Mouse (Mus musculus): Measurements from ENCODE around the gene Pmfbp1. TPM values are rescaled to one million over a fixed set of nuclear protein-coding genes. Genes with fewer than 3 reads are reported as not detected.

Gene Pmfbp1
- total RNA-seq, 1 experiment: not detected

DNA sequence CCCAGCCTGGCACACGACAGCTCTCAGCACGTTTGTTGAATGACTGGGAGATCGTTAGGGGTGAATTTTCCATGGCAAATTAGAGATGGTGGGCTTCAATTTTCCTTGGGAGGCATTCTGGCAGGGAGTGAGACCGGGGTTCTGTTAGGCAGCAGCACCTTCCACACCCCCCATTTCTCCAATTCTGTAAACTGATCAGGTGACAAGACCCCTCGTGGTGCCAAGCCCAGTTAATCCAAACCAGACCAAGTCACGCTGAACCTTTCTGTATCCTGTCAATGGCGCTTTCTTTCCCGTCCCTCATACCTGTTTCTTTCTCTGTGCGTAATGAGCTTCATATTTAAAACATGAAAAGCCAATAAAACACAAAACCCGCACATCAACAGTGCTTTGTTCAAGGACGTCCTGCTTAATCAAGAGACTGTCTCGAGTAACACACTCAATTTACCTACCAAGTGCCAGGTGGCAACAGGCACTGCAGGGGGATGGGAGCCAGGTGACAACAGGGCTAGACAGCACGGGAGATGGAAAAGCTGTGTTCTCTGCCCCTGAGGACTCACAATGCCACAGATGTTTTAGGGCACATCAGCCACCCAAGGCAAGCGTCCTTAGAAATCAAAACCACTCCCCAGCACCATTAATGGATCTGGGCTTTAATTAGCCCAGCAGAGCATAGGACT, 19.2 kb upstream of the Pmfbp1 start:
- Histone ChIP-seq H3K4me1 (ENCODE audit: control insufficient read depth in 2 of 2, insufficient read depth in 2 of 2, low read length in 2 of 2, poor library complexity in 1 of 2) (peaks cover 0 to 6% of the 10 kb centered on the region in 2 experiments; a peak in 2 of 4 replicates), H3K9ac (ENCODE audit: insufficient read depth, low read depth, low read length, poor library complexity, severe bottlenecking) (no peak overlapping the region), H3K27ac (ENCODE audit: insufficient read depth, low read depth, low read length, poor library complexity, severe bottlenecking) (no peak overlapping the region), H3K9me3 (ENCODE audit: control insufficient read depth, insufficient read depth, low read depth, low read length) (no peaks in the 10 kb centered on the region), H3K4me3 (ENCODE audit: insufficient read depth in 1 of 2, low read depth in 1 of 2, low read length in 2 of 2, poor library complexity in 1 of 2, severe bottlenecking in 1 of 2) (no peak overlapping the region), H3K36me3 (ENCODE audit: control insufficient read depth, insufficient read depth, low read length, poor library complexity, severe bottlenecking) (no peaks in the 10 kb centered on the region)
- in situ Hi-C loops (cut with MboI; ENCODE audit: low sequenced_read_pairs in 2 of 2, unreplicated experiment in 2 of 2): no loop called here
- TF ChIP-seq ZC3H11A (IDR thresholded peaks at IDR 0.05; ENCODE audit: borderline replicate concordance, low read depth, low read length): no peak
- TF ChIP-seq MAFK (IDR thresholded peaks at IDR 0.05; ENCODE audit: insufficient read depth, low read depth, low read length): no peak
- no peak for DNase-seq (ENCODE audit: low read depth, low spot score)

DNA sequence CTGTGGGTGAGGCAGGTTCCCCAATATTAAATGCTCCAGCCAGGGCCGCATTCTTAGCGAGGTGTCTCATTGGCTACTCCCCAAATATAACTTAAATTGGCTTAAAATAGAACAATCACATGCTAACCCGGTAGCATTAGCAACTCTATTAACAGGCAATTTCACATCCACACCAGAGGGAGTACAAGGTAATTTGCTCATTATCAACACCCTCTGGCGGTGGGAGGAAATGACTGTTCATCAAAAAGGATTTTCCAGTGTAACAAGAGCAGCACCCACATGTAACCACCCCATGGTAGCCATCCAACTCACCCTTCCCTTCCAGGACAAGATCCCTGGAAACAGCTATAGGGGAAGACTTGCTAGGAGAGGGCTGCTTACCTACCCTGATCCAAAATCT, 18.4 kb upstream of the Pmfbp1 start:
- in situ Hi-C loops (cut with MboI; ENCODE audit: low sequenced_read_pairs in 2 of 2, unreplicated experiment in 2 of 2): no loop called here
- Histone ChIP-seq H3K4me3 (ENCODE audit: insufficient read depth in 1 of 2, low read depth in 1 of 2, low read length in 2 of 2, poor library complexity in 1 of 2, severe bottlenecking in 1 of 2) (no peak overlapping the region), H3K36me3 (ENCODE audit: control insufficient read depth, insufficient read depth, low read length, poor library complexity, severe bottlenecking) (no peaks in the 10 kb centered on the region), H3K9ac (ENCODE audit: insufficient read depth, low read depth, low read length, poor library complexity, severe bottlenecking) (no peak overlapping the region), H3K9me3 (ENCODE audit: control insufficient read depth, insufficient read depth, low read depth, low read length) (no peaks in the 10 kb centered on the region), H3K4me1 (ENCODE audit: control insufficient read depth in 2 of 2, insufficient read depth in 2 of 2, low read length in 2 of 2, poor library complexity in 1 of 2) (peaks cover 0 to 8% of the 10 kb centered on the region in 2 experiments; a peak in 2 of 4 replicates), H3K27ac (ENCODE audit: insufficient read depth, low read depth, low read length, poor library complexity, severe bottlenecking) (no peak overlapping the region)
- TF ChIP-seq ZNF384 (IDR thresholded peaks at IDR 0.05; ENCODE audit: low read depth, low read length): no peak
- TF ChIP-seq HCFC1 (IDR thresholded peaks at IDR 0.05; ENCODE audit: borderline replicate concordance, insufficient read depth, low read length): no peak
- TF ChIP-seq ZC3H11A (IDR thresholded peaks at IDR 0.05; ENCODE audit: borderline replicate concordance, low read depth, low read length): no peak
- no peak for TF ChIP-seq CHD2 (IDR thresholded peaks at IDR 0.05; ENCODE audit: low read depth, low read length)
- no peak for DNase-seq (ENCODE audit: low read depth, low spot score)

DNA sequence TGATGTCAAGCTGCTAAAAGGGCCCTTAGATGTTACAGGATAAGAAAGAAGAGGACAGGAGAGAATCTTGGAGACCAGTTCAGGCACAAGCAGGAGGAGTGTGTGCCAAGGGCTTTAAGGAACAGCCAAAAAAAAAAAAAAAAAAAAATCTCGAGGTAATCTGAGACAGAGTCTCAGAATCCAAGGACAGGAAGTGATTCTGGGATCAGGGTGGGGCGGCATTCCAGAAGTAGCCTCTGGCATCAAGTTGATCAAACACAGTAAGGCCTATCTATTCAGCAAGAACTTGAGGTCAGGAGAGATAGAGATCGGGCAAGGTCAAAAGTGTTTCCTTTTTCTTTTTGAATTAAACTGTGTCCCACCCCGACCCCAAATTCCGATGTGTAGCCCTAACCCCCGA, 15.2 kb upstream of the Pmfbp1 start:
- Histone ChIP-seq H3K27ac (ENCODE audit: insufficient read depth, low read depth, low read length, poor library complexity, severe bottlenecking) (no peak overlapping the region; the same call in 1 of the 2 replicates), H3K4me1 (ENCODE audit: control insufficient read depth in 2 of 2, insufficient read depth in 2 of 2, low read length in 2 of 2, poor library complexity in 1 of 2) (peaks cover 0 to 8% of the 10 kb centered on the region in 2 experiments; a peak in 2 of 4 replicates), H3K4me3 (ENCODE audit: insufficient read depth in 1 of 2, low read depth in 1 of 2, low read length in 2 of 2, poor library complexity in 1 of 2, severe bottlenecking in 1 of 2) (no peak overlapping the region), H3K9ac (ENCODE audit: insufficient read depth, low read depth, low read length, poor library complexity, severe bottlenecking) (no peak overlapping the region), H3K36me3 (ENCODE audit: control insufficient read depth, insufficient read depth, low read length, poor library complexity, severe bottlenecking) (no peaks in the 10 kb centered on the region), H3K9me3 (ENCODE audit: control insufficient read depth, insufficient read depth, low read depth, low read length) (no peaks in the 10 kb centered on the region)
- DNase-seq (ENCODE audit: low read depth, low spot score): no peak
- in situ Hi-C loops (cut with MboI; ENCODE audit: low sequenced_read_pairs in 2 of 2, unreplicated experiment in 2 of 2): no loop called here
- peak; percentile 96 for TF ChIP-seq ZNF384 (IDR thresholded peaks at IDR 0.05; ENCODE audit: low read depth, low read length)
- no peak for TF ChIP-seq ZC3H11A (IDR thresholded peaks at IDR 0.05; ENCODE audit: borderline replicate concordance, low read depth, low read length)

DNA sequence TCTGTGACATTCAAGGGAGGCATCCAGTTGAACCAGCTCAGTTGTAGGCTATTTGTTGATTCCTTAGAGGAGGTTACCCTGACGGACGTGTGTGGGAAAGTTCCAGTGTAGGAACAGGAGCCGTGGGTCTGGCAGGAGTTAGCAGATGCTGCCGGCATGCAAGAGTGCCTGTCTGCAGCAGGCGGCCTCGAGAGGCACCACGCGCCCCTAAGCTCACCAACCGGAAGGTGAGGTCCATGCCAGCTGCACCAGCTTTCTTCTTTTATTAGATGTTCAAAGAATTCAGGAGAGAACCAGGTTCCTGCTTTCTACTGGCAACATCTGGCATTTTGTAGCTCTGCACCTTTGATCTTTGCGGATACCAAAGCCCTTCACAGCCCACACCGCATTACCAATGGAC, 9.1 kb upstream of the Pmfbp1 start:
- Histone ChIP-seq H3K4me3 (ENCODE audit: insufficient read depth in 1 of 2, low read depth in 1 of 2, low read length in 2 of 2, poor library complexity in 1 of 2, severe bottlenecking in 1 of 2) (no peak overlapping the region), H3K4me1 (ENCODE audit: control insufficient read depth in 2 of 2, insufficient read depth in 2 of 2, low read length in 2 of 2, poor library complexity in 1 of 2) (peaks cover 0 to 5% of the 10 kb centered on the region in 2 experiments; a peak in 2 of 4 replicates), H3K9me3 (ENCODE audit: control insufficient read depth, insufficient read depth, low read depth, low read length) (no peaks in the 10 kb centered on the region), H3K27ac (ENCODE audit: insufficient read depth, low read depth, low read length, poor library complexity, severe bottlenecking) (no peak overlapping the region), H3K36me3 (ENCODE audit: control insufficient read depth, insufficient read depth, low read length, poor library complexity, severe bottlenecking) (no peaks in the 10 kb centered on the region), H3K9ac (ENCODE audit: insufficient read depth, low read depth, low read length, poor library complexity, severe bottlenecking) (peak overlapping the region; percentile 37; the same call in 1 of the 2 replicates)
- no peak for TF ChIP-seq HCFC1 (IDR thresholded peaks at IDR 0.05; ENCODE audit: borderline replicate concordance, insufficient read depth, low read length)
- no peak for TF ChIP-seq ZC3H11A (IDR thresholded peaks at IDR 0.05; ENCODE audit: borderline replicate concordance, low read depth, low read length)
- no peak for TF ChIP-seq CHD2 (IDR thresholded peaks at IDR 0.05; ENCODE audit: low read depth, low read length)
- TF ChIP-seq MAFK (IDR thresholded peaks at IDR 0.05; ENCODE audit: insufficient read depth, low read depth, low read length): no peak
- no peak for TF ChIP-seq ZNF384 (IDR thresholded peaks at IDR 0.05; ENCODE audit: low read depth, low read length)
- DNase-seq (ENCODE audit: low read depth, low spot score): no peak
- in situ Hi-C loops (cut with MboI; ENCODE audit: low sequenced_read_pairs in 2 of 2, unreplicated experiment in 2 of 2): no loop called here

DNA sequence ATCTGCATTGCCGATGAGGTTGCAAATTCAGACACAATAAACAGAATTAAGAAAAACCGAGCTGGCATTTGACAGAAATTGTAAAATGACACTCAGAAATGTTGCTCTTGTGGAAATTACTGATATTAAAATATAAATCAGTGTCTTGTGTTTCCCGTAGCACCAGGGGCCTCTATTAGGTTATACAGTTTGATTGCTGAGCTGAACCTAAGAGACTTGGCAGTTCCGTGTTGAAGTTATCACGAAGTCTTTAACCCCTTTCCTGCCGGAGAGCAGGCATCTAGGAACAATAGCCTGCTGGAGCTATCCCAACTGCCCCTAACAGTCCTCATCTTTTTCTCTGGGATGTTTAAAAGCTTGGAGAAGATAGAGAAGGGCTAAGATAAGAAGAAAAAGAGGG, 8.3 kb upstream of the Pmfbp1 start:
- Histone ChIP-seq H3K4me3 (ENCODE audit: insufficient read depth in 1 of 2, low read depth in 1 of 2, low read length in 2 of 2, poor library complexity in 1 of 2, severe bottlenecking in 1 of 2) (no peak overlapping the region), H3K27ac (ENCODE audit: insufficient read depth, low read depth, low read length, poor library complexity, severe bottlenecking) (no peak overlapping the region), H3K9ac (ENCODE audit: insufficient read depth, low read depth, low read length, poor library complexity, severe bottlenecking) (no peak overlapping the region), H3K36me3 (ENCODE audit: control insufficient read depth, insufficient read depth, low read length, poor library complexity, severe bottlenecking) (no peaks in the 10 kb centered on the region), H3K4me1 (ENCODE audit: control insufficient read depth in 2 of 2, insufficient read depth in 2 of 2, low read length in 2 of 2, poor library complexity in 1 of 2) (peaks cover 0 to 4% of the 10 kb centered on the region in 2 experiments; a peak in 1 of 4 replicates), H3K9me3 (ENCODE audit: control insufficient read depth, insufficient read depth, low read depth, low read length) (no peaks in the 10 kb centered on the region)
- TF ChIP-seq CHD2 (IDR thresholded peaks at IDR 0.05; ENCODE audit: low read depth, low read length) (no peak), ZNF384 (IDR thresholded peaks at IDR 0.05; ENCODE audit: low read depth, low read length) (no peak), MAFK (IDR thresholded peaks at IDR 0.05; ENCODE audit: insufficient read depth, low read depth, low read length) (no peak), ZC3H11A (IDR thresholded peaks at IDR 0.05; ENCODE audit: borderline replicate concordance, low read depth, low read length) (no peak), HCFC1 (IDR thresholded peaks at IDR 0.05; ENCODE audit: borderline replicate concordance, insufficient read depth, low read length) (no peak)
- in situ Hi-C loops (cut with MboI; ENCODE audit: low sequenced_read_pairs in 2 of 2, unreplicated experiment in 2 of 2): no loop called here
- no peak for DNase-seq (ENCODE audit: low read depth, low spot score)

All from ES-E14 (cell line).